Mouse (Mus musculus): ENCODE data around the gene Enho. TPM values are rescaled to one million over a fixed set of nuclear protein-coding genes. Genes with fewer than 3 reads are reported as not detected.

Gene Enho
- total RNA-seq, 2 experiments from 2014 or later, result 8.6 to 15.3 TPM

Other genes with a start within 250 kb of the Enho start
- under 1 TPM; 0.21 to 0.32 TPM for gene Kif24, start 175.4 kb downstream of the Enho start, total RNA-seq (2021)
- gene Nudt2, start 175.2 kb downstream of the Enho start, total RNA-seq (2021), result 10 to 100 TPM; 26.5 to 28.8 TPM
- gene AI464131, start 137.2 kb downstream of the Enho start, total RNA-seq (2021), result 10 to 100 TPM; 57.2 to 76.3 TPM
- not detected for gene 1110017D15Rik, start 123.0 kb downstream of the Enho start, total RNA-seq (2021)
- 10 to 100 TPM; 21.5 to 21.9 TPM for gene Fam219a, start 70.8 kb downstream of the Enho start, total RNA-seq (2021)
- under 1 TPM; 0.55 to 0.73 TPM for gene Dnaic1, start 70.5 kb downstream of the Enho start, total RNA-seq (2021)
- 10 to 100 TPM; 14.4 to 47.1 TPM for gene Cntfr, start 56.8 kb upstream of the Enho start, total RNA-seq (2021)
- gene Il11ra1, start 59.7 kb upstream of the Enho start, total RNA-seq (2021), result 10 to 100 TPM; 44.7 to 53.1 TPM
- gene Rpp25l, start 73.2 kb upstream of the Enho start, total RNA-seq (2021), result 10 to 100 TPM; 46.9 to 48.3 TPM
- 10 to 100 TPM; 42.5 to 45.3 TPM for gene Dctn3, start 82.8 kb upstream of the Enho start, total RNA-seq (2021)
- not detected for gene Arid3c, start 90.8 kb upstream of the Enho start, total RNA-seq (2021)
- 10 to 100 TPM; 30.0 to 32.8 TPM for gene Galt, start 114.9 kb upstream of the Enho start, total RNA-seq (2021)
- gene Sigmar1, start 115.8 kb upstream of the Enho start, total RNA-seq (2021), result 1 to 10 TPM; 8.4 to 9.4 TPM
- 10 to 100 TPM; 18.1 to 19.1 TPM for gene Ccl27a, start 133.9 kb upstream of the Enho start, total RNA-seq (2021)